Mouse (Mus musculus): ENCODE results near the gene Plekho1.

DNA sequence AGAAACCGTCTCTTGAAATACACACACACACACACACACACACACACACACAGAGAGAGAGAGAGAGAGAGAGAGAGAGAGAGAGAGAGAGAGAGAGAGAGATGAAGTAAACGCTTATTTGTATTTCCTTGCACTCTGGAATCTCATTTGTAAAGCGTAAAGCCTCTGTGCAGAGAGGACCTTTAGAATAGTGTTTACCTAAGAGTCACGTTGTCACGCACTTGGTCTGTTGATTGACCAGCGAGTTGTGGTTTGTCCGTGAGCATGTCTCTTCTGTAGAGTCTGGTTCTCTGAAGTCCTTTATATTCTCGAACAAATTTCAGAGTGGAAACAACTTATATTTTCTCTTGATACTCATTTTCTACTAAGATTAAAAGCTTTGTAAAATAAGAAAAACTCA, 51.1 kb downstream of the Plekho1 start:
- TF ChIP-seq CTCF (conservative IDR thresholded peaks at IDR 0.05; ENCODE audit: low read length) = no peak
- no peak for TF ChIP-seq POU5F1 (IDR thresholded peaks at IDR 0.05; ENCODE audit: borderline replicate concordance, low read length)

Data from E14TG2a.4 (cell line).